In the genomic region with DNA sequence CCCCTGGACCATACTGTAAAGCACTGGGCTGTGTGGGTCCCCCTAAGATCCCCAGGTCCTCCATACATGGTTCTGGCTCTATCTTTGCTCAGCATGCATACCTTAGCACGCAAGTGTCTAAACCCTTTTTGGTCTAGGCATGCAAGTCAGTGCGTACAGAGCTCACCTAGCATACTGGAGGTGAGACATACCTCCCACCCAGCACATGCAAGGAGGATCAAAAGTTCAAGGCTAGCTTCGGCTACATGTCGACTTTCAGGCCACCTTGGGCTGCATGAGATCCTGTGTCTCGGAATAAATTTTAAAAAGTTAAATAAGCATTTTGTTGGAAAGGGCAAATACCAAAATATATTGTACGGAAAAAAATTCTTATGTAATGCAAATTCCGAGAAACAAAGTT, we compare ENCODE assay signal across 8 mouse cellular contexts. TPM values are rescaled to one million over a fixed set of nuclear protein-coding genes. Genes with fewer than 3 reads are reported as not detected.
A peak's percentile ranks its signal among the peaks of the same experiment; 100 is the strongest.
DNase-seq lines count a peak whose midpoint lies in the region; ATAC-seq and TF ChIP-seq lines count a peak whose summit lies in the region.

No protein-coding gene starts in this region.

- TF ChIP-seq POLR2A in embryonic fibroblast, embryonic 13.5 days (IDR thresholded peaks at IDR 0.05; ENCODE audit: low read depth, low read length), result 0 out of 2 replicates have a peak, but pooled peaks have one; percentile 18

- no peaks in the 10 kb centered on the region for H3K36me3 ChIP-seq in kidney, embryonic 16.5 days (ENCODE audit: insufficient read depth, low read length)
- H3K36me3 ChIP-seq in limb, embryonic 10.5 days, result no peaks in the 10 kb centered on the region
- H3K36me3 ChIP-seq in neural tube, embryonic 12.5 days, result no peaks in the 10 kb centered on the region

- no peak for DNase-seq in kidney, adult 9 months
- no peak for DNase-seq in limb, embryonic 10.5 days (ENCODE audit: low spot score)
- no peak for DNase-seq in cerebellum, postnatal 10 days
- no peak for DNase-seq in layer of hippocampus, adult 9-10 months (ENCODE audit: low spot score)
- no peak for DNase-seq in adrenal gland, postnatal 14 days

- H3K4me1 ChIP-seq in kidney, embryonic 16.5 days (ENCODE audit: insufficient read depth, low read length), result peaks cover 5% of the 10 kb centered on the region
- H3K4me1 ChIP-seq in embryonic fibroblast, embryonic 13.5 days (ENCODE audit: control insufficient read depth, insufficient read depth, low read length), result no peaks in the 10 kb centered on the region
- H3K4me1 ChIP-seq in limb, embryonic 10.5 days, result peaks cover 6% of the 10 kb centered on the region
- H3K4me1 ChIP-seq in neural tube, embryonic 12.5 days, result peaks cover 5% of the 10 kb centered on the region; the same call in 1 of the 2 replicates

- 40% methylated on average over 7 of the region's 7 CpGs for WGBS in kidney, embryonic 16.5 days
- WGBS in limb, embryonic 10.5 days, result 45% methylated on average over 7 of the region's 7 CpGs
- WGBS in neural tube, embryonic 12.5 days, result 46% methylated on average over 7 of the region's 7 CpGs

- H3K27me3 ChIP-seq in kidney, embryonic 16.5 days (ENCODE audit: insufficient read depth, low read length), result no peaks in the 10 kb centered on the region
- no peaks in the 10 kb centered on the region for H3K27me3 ChIP-seq in limb, embryonic 10.5 days (ENCODE audit: low read depth, poor library complexity, severe bottlenecking)
- no peaks in the 10 kb centered on the region for H3K27me3 ChIP-seq in neural tube, embryonic 12.5 days (replicated peaks)

- peak overlapping the region; percentile 29 for H3K4me3 ChIP-seq in kidney, embryonic 16.5 days (ENCODE audit: low read length)
- no peak overlapping the region for H3K4me3 ChIP-seq in embryonic fibroblast, embryonic 13.5 days (ENCODE audit: insufficient read depth, low read length)
- H3K4me3 ChIP-seq in limb, embryonic 10.5 days, result peak overlapping the region; percentile 48
- no peak overlapping the region for H3K4me3 ChIP-seq in neural tube, embryonic 12.5 days

- ATAC-seq in kidney, embryonic 16.5 days (ENCODE audit: low FRiP score, low TSS enrichment), result peak; percentile 29
- ATAC-seq in neural tube, embryonic 12.5 days (ENCODE audit: low FRiP score, low read depth), result peak; percentile 31; the same call in 1 of the 2 replicates

- no peak overlapping the region for H3K27ac ChIP-seq in kidney, embryonic 16.5 days (ENCODE audit: low read length)
- H3K27ac ChIP-seq in embryonic fibroblast, embryonic 13.5 days (ENCODE audit: insufficient read depth, low read length), result 0 out of 2 replicates have a peak overlapping the region, but pooled peaks have one; percentile 16
- H3K27ac ChIP-seq in limb, embryonic 10.5 days, result peak overlapping the region; percentile 62
- no peak overlapping the region; the same call in 1 of the 2 replicates for H3K27ac ChIP-seq in neural tube, embryonic 12.5 days

- peak overlapping the region; percentile 17; the same call in 1 of the 2 replicates for H3K9ac ChIP-seq in kidney, embryonic 16.5 days (replicated peaks; ENCODE audit: low read length)
- no peak overlapping the region for H3K9ac ChIP-seq in neural tube, embryonic 12.5 days

- H3K4me2 ChIP-seq in kidney, embryonic 16.5 days (replicated peaks; ENCODE audit: low read depth, low read length), result peak overlapping the region; percentile 48
- H3K4me2 ChIP-seq in neural tube, embryonic 12.5 days (replicated peaks), result peak overlapping the region; percentile 60

- no peaks in the 10 kb centered on the region for H3K9me3 ChIP-seq in kidney, embryonic 16.5 days (ENCODE audit: low read length)
- no peaks in the 10 kb centered on the region for H3K9me3 ChIP-seq in limb, embryonic 10.5 days (replicated peaks)
- H3K9me3 ChIP-seq in neural tube, embryonic 12.5 days, result no peaks in the 10 kb centered on the region

- no peak for TF ChIP-seq CTCF in embryonic fibroblast, embryonic 13.5 days (IDR thresholded peaks at IDR 0.05; ENCODE audit: borderline replicate concordance, insufficient read depth, low read length)

RNA-seq across cellular contexts. Expression of gene Aacs, which starts 10.4 kb away (rescaled TPM):
- polyA plus RNA-seq in kidney, embryonic 16.5 days (2015; fragmentation: Nextera tagmentation; extraction: Ambion mirVana), result 39.8 and 41.1 TPM in 2 replicates
- 40.7 and 44.4 TPM in 2 replicates for polyA plus RNA-seq in embryonic fibroblast, embryonic 13.5 days (2011; ENCODE audit: insufficient read length, low read depth, missing spikeins)
- 56.7 and 57.9 TPM in 2 replicates for polyA plus RNA-seq in limb, embryonic 10.5 days (2016; fragmentation: Nextera tagmentation; extraction: Ambion mirVana)
- polyA plus RNA-seq in neural tube, embryonic 12.5 days (2016; fragmentation: Nextera tagmentation; extraction: Ambion mirVana), result 63.1 and 67.5 TPM in 2 replicates
- total RNA-seq in adrenal gland, postnatal 14 days (2021), result 25.4 and 27.3 TPM in 2 replicates

RNA-seq across cellular contexts. Expression of gene Bri3bp, which starts 23.8 kb away (rescaled TPM):
- 44.4 and 46.1 TPM in 2 replicates for polyA plus RNA-seq in kidney, embryonic 16.5 days (2015; fragmentation: Nextera tagmentation; extraction: Ambion mirVana)
- polyA plus RNA-seq in embryonic fibroblast, embryonic 13.5 days (2011; ENCODE audit: insufficient read length, low read depth, missing spikeins), result 30.2 and 37.5 TPM in 2 replicates
- polyA plus RNA-seq in limb, embryonic 10.5 days (2016; fragmentation: Nextera tagmentation; extraction: Ambion mirVana), result 52.1 and 59.0 TPM in 2 replicates
- polyA plus RNA-seq in neural tube, embryonic 12.5 days (2016; fragmentation: Nextera tagmentation; extraction: Ambion mirVana), result 37.0 and 39.2 TPM in 2 replicates
- 24.0 and 27.9 TPM in 2 replicates for total RNA-seq in adrenal gland, postnatal 14 days (2021)

RNA-seq across cellular contexts. Expression of gene Dhx37, which starts 31.3 kb away (rescaled TPM):
- 10.4 and 14.2 TPM in 2 replicates for polyA plus RNA-seq in kidney, embryonic 16.5 days (2015; fragmentation: Nextera tagmentation; extraction: Ambion mirVana)
- polyA plus RNA-seq in embryonic fibroblast, embryonic 13.5 days (2011; ENCODE audit: insufficient read length, low read depth, missing spikeins), result 18.6 and 27.6 TPM in 2 replicates
- polyA plus RNA-seq in limb, embryonic 10.5 days (2016; fragmentation: Nextera tagmentation; extraction: Ambion mirVana), result 23.5 and 25.5 TPM in 2 replicates
- 15.0 and 15.6 TPM in 2 replicates for polyA plus RNA-seq in neural tube, embryonic 12.5 days (2016; fragmentation: Nextera tagmentation; extraction: Ambion mirVana)
- total RNA-seq in adrenal gland, postnatal 14 days (2021), result 14.6 and 15.7 TPM in 2 replicates

Comparison
In these comparisons a context has a peak if more than half of its experiments do, and no peak if none do; other contexts are left out.
1. H3K27ac ChIP-seq: peak in embryonic fibroblast, embryonic 13.5 days (single experiment) and limb, embryonic 10.5 days (single experiment); none in kidney, embryonic 16.5 days (single experiment) and neural tube, embryonic 12.5 days (single experiment).
2. H3K4me3 ChIP-seq: peak in kidney, embryonic 16.5 days (single experiment) and limb, embryonic 10.5 days (single experiment); none in embryonic fibroblast, embryonic 13.5 days (single experiment) and neural tube, embryonic 12.5 days (single experiment).